Mouse (Mus musculus): Measurements from ENCODE around the gene Pomgnt1. TPM values are rescaled to one million over a fixed set of nuclear protein-coding genes. Genes with fewer than 3 reads are reported as not detected.

Gene Pomgnt1
- polyA plus RNA-seq, 1 experiment, result 33.6 TPM

DNA sequence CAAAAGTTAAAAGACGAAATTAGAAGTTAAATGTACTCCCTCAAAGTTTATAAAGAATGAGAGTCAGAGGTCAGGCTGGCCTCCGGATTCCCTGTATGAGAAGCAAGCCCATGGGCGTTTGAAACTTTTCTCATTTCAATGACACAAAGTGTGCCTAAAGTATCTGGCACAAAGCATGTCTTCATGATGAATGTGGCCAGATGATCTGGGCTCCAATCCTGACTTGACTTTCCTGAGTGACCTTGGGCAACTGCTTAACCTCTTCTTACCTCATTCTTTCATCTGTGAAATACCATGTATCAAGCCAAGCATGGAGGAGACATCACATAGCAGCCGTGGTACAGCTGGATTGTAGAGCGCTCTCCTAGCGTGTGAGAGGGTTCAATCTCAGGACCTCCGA, 18.6 kb downstream of the Pomgnt1 start:
- H3K4me3 ChIP-seq (ENCODE audit: low read depth, low read length), result no peak overlapping the region
- H3K36me3 ChIP-seq (ENCODE audit: control insufficient read depth, insufficient read depth, low read length, poor library complexity, severe bottlenecking), result no peaks in the 10 kb centered on the region
- no peak overlapping the region for H3K27ac ChIP-seq (ENCODE audit: insufficient read depth, low read length)
- no peaks in the 10 kb centered on the region for H3K27me3 ChIP-seq (ENCODE audit: control insufficient read depth, insufficient read depth, low read length, poor library complexity, severe bottlenecking)
- no peak overlapping the region for H3K9ac ChIP-seq (ENCODE audit: low read depth, poor library complexity, severe bottlenecking)
- TF ChIP-seq POLR2A (IDR thresholded peaks at IDR 0.05; ENCODE audit: insufficient read depth, low read length) (no peak), EP300 (IDR thresholded peaks at IDR 0.05; ENCODE audit: insufficient read depth, low read depth, low read length) (no peak), CTCF (IDR thresholded peaks at IDR 0.05; ENCODE audit: low read depth, low read length) (no peak)
- H3K4me1 ChIP-seq (ENCODE audit: control insufficient read depth, insufficient read depth, low read length), result peaks cover 2% of the 10 kb centered on the region
- no peaks in the 10 kb centered on the region for H3K9me3 ChIP-seq (replicated peaks; ENCODE audit: control insufficient read depth, insufficient read depth, low read length, poor library complexity, severe bottlenecking)

DNA sequence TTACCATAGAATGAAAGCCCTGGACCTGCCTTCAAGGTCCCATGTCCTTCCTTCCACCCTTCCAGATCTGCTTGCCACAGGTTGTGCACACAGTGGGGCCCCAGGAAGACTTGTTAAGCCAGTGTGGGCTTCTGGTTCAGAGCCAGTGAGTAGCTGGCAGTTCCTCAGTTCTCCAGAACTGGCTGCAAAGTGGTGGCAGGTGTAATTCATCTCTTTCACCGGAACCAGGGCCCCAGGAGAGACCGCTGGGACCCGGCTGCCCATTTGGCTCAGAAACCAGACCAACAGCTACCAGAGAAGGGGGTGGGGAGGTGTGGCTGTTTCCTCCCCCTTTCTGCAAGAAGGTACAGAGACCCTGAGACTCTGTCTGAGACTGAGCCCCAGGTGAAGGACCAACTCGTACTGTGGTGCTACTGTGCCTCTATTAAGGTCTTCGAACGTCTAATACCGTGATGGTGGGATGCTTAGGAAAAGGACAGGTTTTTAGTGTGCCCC, 19.7 kb downstream of the Pomgnt1 start:
- H3K4me1 ChIP-seq (ENCODE audit: control insufficient read depth, insufficient read depth, low read length), result peaks cover 2% of the 10 kb centered on the region
- no peaks in the 10 kb centered on the region for H3K36me3 ChIP-seq (ENCODE audit: control insufficient read depth, insufficient read depth, low read length, poor library complexity, severe bottlenecking)
- no peak for TF ChIP-seq CTCF (IDR thresholded peaks at IDR 0.05; ENCODE audit: low read depth, low read length)
- no peak for TF ChIP-seq POLR2A (IDR thresholded peaks at IDR 0.05; ENCODE audit: insufficient read depth, low read length)
- TF ChIP-seq EP300 (IDR thresholded peaks at IDR 0.05; ENCODE audit: insufficient read depth, low read depth, low read length), result no peak
- H3K9me3 ChIP-seq (replicated peaks; ENCODE audit: control insufficient read depth, insufficient read depth, low read length, poor library complexity, severe bottlenecking), result no peaks in the 10 kb centered on the region
- 0 out of 2 replicates have a peak overlapping the region, but pooled peaks have one; percentile 3 for H3K4me3 ChIP-seq (ENCODE audit: low read depth, low read length)
- no peak overlapping the region for H3K27ac ChIP-seq (ENCODE audit: insufficient read depth, low read length)
- no peaks in the 10 kb centered on the region for H3K27me3 ChIP-seq (ENCODE audit: control insufficient read depth, insufficient read depth, low read length, poor library complexity, severe bottlenecking)
- no peak overlapping the region for H3K9ac ChIP-seq (ENCODE audit: low read depth, poor library complexity, severe bottlenecking)

GRCm38 (mm10) chr4:116143891-116144717, 20.5 kb downstream of the Pomgnt1 start:
- Histone ChIP-seq H3K9me3 (replicated peaks; ENCODE audit: control insufficient read depth, insufficient read depth, low read length, poor library complexity, severe bottlenecking) (no peaks in the 10 kb centered on the region), H3K9ac (ENCODE audit: low read depth, poor library complexity, severe bottlenecking) (peak overlapping the region; percentile 64), H3K36me3 (ENCODE audit: control insufficient read depth, insufficient read depth, low read length, poor library complexity, severe bottlenecking) (no peaks in the 10 kb centered on the region), H3K27ac (ENCODE audit: insufficient read depth, low read length) (no peak overlapping the region), H3K4me3 (ENCODE audit: low read depth, low read length) (peak overlapping the region; percentile 61), H3K4me1 (ENCODE audit: control insufficient read depth, insufficient read depth, low read length) (peaks cover 2% of the 10 kb centered on the region), H3K27me3 (ENCODE audit: control insufficient read depth, insufficient read depth, low read length, poor library complexity, severe bottlenecking) (no peaks in the 10 kb centered on the region)
- TF ChIP-seq EP300 (IDR thresholded peaks at IDR 0.05; ENCODE audit: insufficient read depth, low read depth, low read length) (no peak), POLR2A (IDR thresholded peaks at IDR 0.05; ENCODE audit: insufficient read depth, low read length) (no peak), CTCF (IDR thresholded peaks at IDR 0.05; ENCODE audit: low read depth, low read length) (no peak)

DNA sequence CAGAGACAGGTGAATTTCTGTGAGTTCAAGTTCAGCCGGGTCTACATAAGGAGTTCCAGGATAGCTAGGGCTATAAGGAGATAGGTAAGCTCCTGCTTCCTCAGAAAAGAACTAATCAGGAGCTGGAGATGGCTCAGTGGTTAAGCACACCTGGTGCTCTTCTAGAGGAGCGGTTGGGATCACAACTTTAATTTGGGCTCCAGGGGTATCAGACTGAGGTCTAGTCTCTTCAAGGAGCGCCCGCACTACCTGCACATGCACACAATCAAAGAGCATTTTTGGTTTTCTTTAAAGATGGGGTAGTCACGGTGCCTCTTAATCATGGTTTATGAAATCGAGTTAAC, 26.1 kb downstream of the Pomgnt1 start:
- no peak for TF ChIP-seq EP300 (IDR thresholded peaks at IDR 0.05; ENCODE audit: insufficient read depth, low read depth, low read length)
- no peak for TF ChIP-seq POLR2A (IDR thresholded peaks at IDR 0.05; ENCODE audit: insufficient read depth, low read length)
- H3K36me3 ChIP-seq (ENCODE audit: control insufficient read depth, insufficient read depth, low read length, poor library complexity, severe bottlenecking), result peaks cover 14% of the 10 kb centered on the region; the same call in 1 of the 2 replicates
- no peaks in the 10 kb centered on the region for H3K27me3 ChIP-seq (ENCODE audit: control insufficient read depth, insufficient read depth, low read length, poor library complexity, severe bottlenecking)
- peaks cover 5% of the 10 kb centered on the region for H3K4me1 ChIP-seq (ENCODE audit: control insufficient read depth, insufficient read depth, low read length)
- no peaks in the 10 kb centered on the region for H3K9me3 ChIP-seq (replicated peaks; ENCODE audit: control insufficient read depth, insufficient read depth, low read length, poor library complexity, severe bottlenecking)
- H3K27ac ChIP-seq (ENCODE audit: insufficient read depth, low read length), result peak overlapping the region; percentile 3
- peak overlapping the region; percentile 61 for H3K4me3 ChIP-seq (ENCODE audit: low read depth, low read length)
- peak overlapping the region; percentile 97 for H3K9ac ChIP-seq (ENCODE audit: low read depth, poor library complexity, severe bottlenecking)

DNA sequence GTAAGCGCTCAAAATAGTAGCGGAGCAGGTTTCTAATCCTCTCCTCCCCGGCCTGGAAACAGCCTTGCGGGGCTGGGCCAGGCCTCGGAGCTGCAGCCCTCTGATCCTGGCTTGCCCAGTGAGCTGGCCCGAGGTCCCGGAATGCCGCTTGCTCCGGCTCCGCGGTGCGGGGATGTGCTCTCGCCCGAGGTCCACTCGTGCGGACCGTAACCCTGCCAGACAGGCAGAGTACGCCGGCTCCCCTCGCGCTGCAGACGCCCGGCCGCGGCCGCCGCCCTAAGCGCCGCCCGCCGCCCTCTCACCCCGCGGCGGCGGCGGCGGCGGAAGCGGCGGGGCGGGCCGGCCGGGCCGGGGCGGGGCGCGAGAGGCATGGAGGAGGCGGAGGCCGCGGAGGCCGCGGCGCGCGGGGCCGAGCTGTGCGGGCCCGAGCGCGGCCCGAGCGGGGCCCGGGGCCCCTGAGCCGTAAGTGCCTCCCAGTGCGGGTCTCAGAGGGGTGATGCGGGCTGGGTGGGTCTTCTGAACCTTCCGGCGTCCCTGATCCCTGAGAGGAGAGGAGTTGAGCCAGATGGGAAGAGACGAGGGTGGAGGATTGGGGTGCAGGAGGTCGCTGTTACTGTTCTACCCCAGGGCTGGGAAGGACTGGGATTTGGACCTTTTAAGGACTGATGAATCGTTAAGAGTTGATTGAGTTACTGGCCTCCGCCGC, 26.7 kb downstream of the Pomgnt1 start:
- Histone ChIP-seq H3K27me3 (ENCODE audit: control insufficient read depth, insufficient read depth, low read length, poor library complexity, severe bottlenecking) (no peaks in the 10 kb centered on the region), H3K4me1 (ENCODE audit: control insufficient read depth, insufficient read depth, low read length) (peaks cover 5% of the 10 kb centered on the region), H3K27ac (ENCODE audit: insufficient read depth, low read length) (peak overlapping the region; percentile 53), H3K4me3 (ENCODE audit: low read depth, low read length) (peak overlapping the region; percentile 94), H3K9ac (ENCODE audit: low read depth, poor library complexity, severe bottlenecking) (peak overlapping the region; percentile 97), H3K36me3 (ENCODE audit: control insufficient read depth, insufficient read depth, low read length, poor library complexity, severe bottlenecking) (peaks cover 14% of the 10 kb centered on the region), H3K9me3 (replicated peaks; ENCODE audit: control insufficient read depth, insufficient read depth, low read length, poor library complexity, severe bottlenecking) (no peaks in the 10 kb centered on the region)
- TF ChIP-seq POLR2A (IDR thresholded peaks at IDR 0.05; ENCODE audit: insufficient read depth, low read length) (no peak), CTCF (IDR thresholded peaks at IDR 0.05; ENCODE audit: low read depth, low read length) (no peak), EP300 (IDR thresholded peaks at IDR 0.05; ENCODE audit: insufficient read depth, low read depth, low read length) (no peak)

- peak overlapping the region; percentile 53 for H3K27ac ChIP-seq (ENCODE audit: insufficient read depth, low read length)
- peaks cover 19% of the 10 kb centered on the region for H3K36me3 ChIP-seq (ENCODE audit: control insufficient read depth, insufficient read depth, low read length, poor library complexity, severe bottlenecking)
- no peaks in the 10 kb centered on the region for H3K9me3 ChIP-seq (replicated peaks; ENCODE audit: control insufficient read depth, insufficient read depth, low read length, poor library complexity, severe bottlenecking)
- H3K27me3 ChIP-seq (ENCODE audit: control insufficient read depth, insufficient read depth, low read length, poor library complexity, severe bottlenecking), result no peaks in the 10 kb centered on the region
- H3K4me1 ChIP-seq (ENCODE audit: control insufficient read depth, insufficient read depth, low read length), result peaks cover 5% of the 10 kb centered on the region
- TF ChIP-seq EP300 (IDR thresholded peaks at IDR 0.05; ENCODE audit: insufficient read depth, low read depth, low read length) (no peak), CTCF (IDR thresholded peaks at IDR 0.05; ENCODE audit: low read depth, low read length) (no peak), POLR2A (IDR thresholded peaks at IDR 0.05; ENCODE audit: insufficient read depth, low read length) (no peak)
- peak overlapping the region; percentile 97 for H3K9ac ChIP-seq (ENCODE audit: low read depth, poor library complexity, severe bottlenecking)
- H3K4me3 ChIP-seq (ENCODE audit: low read depth, low read length), result peak overlapping the region; percentile 94
These were observed 27.2 kb downstream of the Pomgnt1 start for GRCm38 (mm10) chr4:116150862-116151221.
